Mouse (Mus musculus) gastrocnemius, postnatal 36 days (tissue): ENCODE data around the gene Adam12. TPM values are rescaled to one million over a fixed set of nuclear protein-coding genes. Genes with fewer than 3 reads are reported as not detected.

Experiments used
- DNase-seq, 2 experiments: peaks; one replicate each; pipeline ENCODE4 v3.0.0; 2022
- intact Hi-C: fragments of 180-260 bp; cut with DNase I; formaldehyde crosslinking; loops from one replicate; pipeline ENCODE4 v1.15.1; 2025
- total RNA-seq, 2 experiments: library from RNA; stranded (reverse); gene quantifications; 2 replicates each; pipeline ENCODE4 v1.2.3; 2021

Adam12 gene
- total RNA-seq, 2 experiments from 2014 or later: 0.82 to 1.8 TPM

- no peak for DNase-seq
- intact Hi-C loops: no loop called here
Measured at GRCm38 (mm10) chr7:134027020-134027415, 204.9 kb downstream of the Adam12 start.

DNA sequence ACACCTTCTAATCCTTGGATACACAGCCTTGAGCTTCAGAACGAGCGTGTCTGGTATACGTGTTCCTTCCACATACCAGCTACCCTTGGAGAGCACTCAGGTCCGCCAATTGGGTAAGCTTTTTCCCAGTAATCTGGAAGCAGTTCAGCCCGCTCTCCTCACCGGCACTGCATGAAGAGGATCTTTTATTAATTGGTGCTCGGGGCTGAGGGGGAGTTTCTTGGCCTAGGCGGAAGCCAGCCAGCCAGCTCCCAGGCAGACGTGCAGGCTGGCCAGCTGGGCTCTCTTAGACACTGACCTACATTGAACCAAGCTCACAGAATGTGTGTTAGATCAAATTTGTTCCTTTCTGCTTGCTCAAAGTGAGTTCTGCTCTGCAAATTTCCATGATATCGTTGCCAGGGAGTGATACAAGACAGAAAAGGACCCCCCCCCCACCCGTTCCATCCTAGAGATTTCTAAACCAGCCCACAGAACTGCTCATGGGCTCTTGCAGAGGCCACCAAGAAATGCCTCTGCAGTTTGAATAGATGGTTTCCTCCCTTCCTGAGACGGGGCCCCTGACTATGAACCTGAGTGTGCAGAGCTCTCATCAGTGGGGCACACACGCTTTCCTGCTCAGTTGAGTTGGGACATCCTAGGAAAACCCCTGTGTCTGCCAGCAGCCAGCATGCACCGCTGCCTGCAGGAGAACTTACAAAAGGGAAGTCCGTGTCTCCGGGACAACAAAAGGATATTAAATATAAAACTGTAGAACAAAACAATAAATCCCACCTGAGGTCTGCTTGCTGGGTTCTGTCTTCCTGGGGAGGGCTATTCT lies 205.5 kb downstream of the Adam12 start:
- intact Hi-C loops: no loop called here
- DNase-seq: peak; percentile 48 to 53

GRCm38 (mm10) chr7:134022157-134022885 lies 209.6 kb downstream of the Adam12 start:
- DNase-seq: no peak
- intact Hi-C loops: no loop called here

GRCm38 (mm10) chr7:134015226-134015625 lies 216.7 kb downstream of the Adam12 start:
- no peak for DNase-seq
- intact Hi-C loops: no loop called here

DNA sequence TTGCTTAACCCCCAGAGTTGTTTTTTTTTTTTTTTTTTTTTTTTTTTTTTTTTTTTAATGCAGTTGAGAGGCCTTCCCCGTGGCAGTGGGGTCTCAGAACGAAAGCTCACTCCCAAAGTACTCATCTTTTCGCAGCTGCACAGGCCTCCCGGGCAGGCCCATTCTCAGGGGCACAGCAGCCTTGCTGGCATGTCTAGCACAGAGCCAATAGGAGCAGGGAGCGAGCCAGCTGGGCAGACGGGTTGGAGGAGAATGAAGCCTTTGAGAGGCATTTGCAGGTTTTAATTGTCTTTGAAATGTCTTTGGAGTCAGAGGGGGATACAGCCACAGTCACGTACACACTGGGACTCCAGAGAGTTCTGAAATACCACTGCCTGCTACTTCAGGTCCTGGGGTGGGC lies 217.2 kb downstream of the Adam12 start:
- intact Hi-C loops: no loop called here
- DNase-seq: no peak

DNA sequence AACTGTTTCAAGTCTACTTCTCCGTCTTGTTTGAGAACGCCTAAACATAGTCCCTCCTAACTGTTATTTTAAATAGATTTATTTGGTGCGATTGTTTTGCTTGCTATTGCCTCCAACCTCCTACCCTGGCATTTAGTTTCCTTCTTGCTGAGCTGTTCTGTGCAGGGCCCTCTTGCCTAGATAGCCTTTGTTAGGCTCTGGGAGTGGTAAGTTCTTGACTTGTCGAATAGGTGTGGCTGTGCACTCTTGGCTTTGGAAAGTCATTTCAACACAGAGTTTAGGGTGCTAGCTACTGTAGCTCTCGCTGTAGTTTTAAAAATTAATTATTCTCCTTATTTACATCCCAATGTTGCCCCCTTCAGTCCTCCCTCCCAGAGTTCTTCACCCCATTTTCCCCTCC lies 222.8 kb downstream of the Adam12 start:
- intact Hi-C loops: no loop called here
- DNase-seq: no peak

GRCm38 (mm10) chr7:134007942-134008361 lies 224.0 kb downstream of the Adam12 start:
- intact Hi-C loops: no loop called here

DNA sequence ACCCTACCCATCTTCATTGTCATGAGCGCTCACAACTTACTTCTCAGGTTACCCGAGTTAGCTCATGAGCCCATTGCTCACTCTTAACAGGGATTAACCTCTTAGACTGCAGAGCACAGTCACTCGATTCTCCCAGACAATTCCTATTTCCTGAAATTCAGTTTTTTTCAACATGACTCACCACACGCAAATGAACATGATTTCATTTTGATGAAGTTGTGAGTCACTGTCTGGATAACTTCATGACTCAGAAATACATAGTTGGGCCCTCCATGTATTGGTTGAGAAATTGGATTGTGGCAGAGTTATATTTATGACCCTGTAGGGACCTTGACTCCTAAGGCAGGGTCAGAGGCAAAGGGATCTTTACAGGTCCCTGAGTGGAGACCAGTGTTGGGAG lies 230.4 kb downstream of the Adam12 start:
- intact Hi-C loops: no loop called here
- no peak for DNase-seq

More at GRCm38 (mm10) chr7:134007942-134008361, 224.0 kb downstream of the Adam12 start:
- DNase-seq: no peak

- no peak for DNase-seq
- intact Hi-C loops: no loop called here
Measured at GRCm38 (mm10) chr7:133990930-133991329, 241.0 kb downstream of the Adam12 start.

DNA sequence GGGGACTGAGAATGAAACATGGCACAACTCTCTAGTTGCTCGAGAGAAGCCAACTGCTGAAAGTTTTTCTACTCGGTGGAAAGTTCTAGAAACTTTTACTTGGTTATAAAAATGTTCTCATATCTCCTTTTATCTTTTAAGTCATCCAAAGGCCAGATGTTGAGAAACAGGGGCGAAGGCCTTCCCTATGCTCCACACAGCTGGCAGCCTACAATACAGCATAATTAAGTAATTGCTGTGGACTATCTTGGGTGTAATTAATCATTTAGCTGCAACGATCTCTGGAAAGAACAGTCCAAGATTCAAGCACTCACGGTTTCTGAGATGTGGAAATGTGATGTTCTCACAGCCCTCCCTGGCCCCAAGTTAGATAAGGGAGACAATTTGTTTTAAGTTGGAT lies 243.6 kb downstream of the Adam12 start:
- intact Hi-C loops: no loop called here

GRCm38 (mm10) chr7:133986201-133986600 lies 245.7 kb downstream of the Adam12 start:
- intact Hi-C loops: no loop called here
- DNase-seq: no peak

More for the DNA sequence above, 243.6 kb downstream of the Adam12 start:
- DNase-seq: no peak

DNA sequence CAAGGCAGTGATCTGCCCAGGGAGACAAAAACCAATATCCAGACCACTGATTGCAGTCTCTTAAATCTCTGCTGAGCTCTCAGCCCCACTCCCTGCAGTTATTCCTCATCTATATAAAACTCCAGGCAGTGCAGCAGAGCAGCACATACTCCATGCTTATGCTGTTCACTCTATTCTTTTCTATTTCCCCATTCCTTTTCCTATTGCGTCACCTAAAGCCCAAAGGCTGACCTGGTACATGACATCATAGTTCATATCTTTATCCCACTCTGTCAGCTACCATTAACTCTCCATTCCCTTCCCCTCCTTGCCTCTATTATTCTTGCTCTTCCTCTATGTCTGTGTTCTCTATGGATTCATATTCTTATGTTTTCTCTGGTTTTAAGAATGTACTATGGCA lies 246.3 kb downstream of the Adam12 start:
- DNase-seq: no peak
- intact Hi-C loops: no loop called here

GRCm38 (mm10) chr7:133976388-133977122 lies 255.4 kb downstream of the Adam12 start:
- DNase-seq: no peak
- intact Hi-C loops: no loop called here

DNA sequence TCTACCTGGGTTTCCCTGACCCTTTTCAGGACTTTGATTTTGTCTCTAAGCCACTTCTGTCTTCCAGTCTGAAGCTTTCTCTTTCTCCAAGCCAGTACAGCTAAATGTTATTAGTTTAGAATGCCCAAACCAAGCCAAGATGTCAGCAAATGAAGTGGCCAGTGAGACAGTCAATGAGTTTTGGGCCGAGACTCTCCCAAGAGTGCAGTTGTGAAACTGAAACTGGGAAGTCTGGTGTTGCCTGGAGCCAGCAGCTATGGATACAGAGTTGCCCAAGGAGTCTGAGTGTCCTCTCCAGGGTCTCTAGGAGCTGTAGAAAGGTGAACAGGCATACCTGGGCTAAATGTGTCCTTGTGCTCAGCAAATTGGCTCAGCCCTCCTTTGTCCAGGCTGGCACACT lies 260.9 kb downstream of the Adam12 start:
- intact Hi-C loops: no loop called here
- DNase-seq: peak in 1 of 2 experiments; percentile 21

GRCm38 (mm10) chr7:133970407-133970806 lies 261.5 kb downstream of the Adam12 start:
- intact Hi-C loops: no loop called here
- DNase-seq: no peak

DNA sequence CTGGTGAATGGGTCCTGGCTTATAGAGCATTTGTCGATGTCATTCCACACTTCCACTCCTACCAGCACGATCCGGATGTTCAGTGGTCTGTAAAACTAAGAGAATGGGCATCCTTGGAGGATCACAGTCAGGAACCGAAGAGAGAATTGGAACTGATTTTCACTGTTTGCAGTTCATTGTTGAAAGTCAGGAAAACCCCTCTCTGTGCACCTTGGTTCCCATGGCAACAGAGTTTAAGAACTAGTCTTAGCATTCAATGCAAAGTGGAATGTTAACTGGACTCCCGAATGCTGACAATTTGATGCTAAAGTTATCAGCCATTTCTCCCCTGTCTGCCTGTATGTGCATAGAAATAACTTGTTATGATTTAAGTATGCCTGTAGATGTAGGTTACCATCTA lies 264.0 kb downstream of the Adam12 start:
- DNase-seq: no peak
- intact Hi-C loops: no loop called here

- intact Hi-C loops: no loop called here
- DNase-seq: no peak
Measured at GRCm38 (mm10) chr7:133963501-133963900, 268.4 kb downstream of the Adam12 start.

- intact Hi-C loops: loop anchor here (5.0 kb wide), 1 partner anchor 263 kb away; no protein-coding TSS in a partner anchor
- DNase-seq: peak in 1 of 2 experiments; percentile 19
Measured at GRCm38 (mm10) chr7:133959200-133959599, 272.7 kb downstream of the Adam12 start.

- intact Hi-C loops: loop anchor here (5.0 kb wide), 1 partner anchor 264 kb away; no protein-coding TSS in a partner anchor
- DNase-seq: no peak
Measured at GRCm38 (mm10) chr7:133957873-133958272, 274.1 kb downstream of the Adam12 start.

DNA sequence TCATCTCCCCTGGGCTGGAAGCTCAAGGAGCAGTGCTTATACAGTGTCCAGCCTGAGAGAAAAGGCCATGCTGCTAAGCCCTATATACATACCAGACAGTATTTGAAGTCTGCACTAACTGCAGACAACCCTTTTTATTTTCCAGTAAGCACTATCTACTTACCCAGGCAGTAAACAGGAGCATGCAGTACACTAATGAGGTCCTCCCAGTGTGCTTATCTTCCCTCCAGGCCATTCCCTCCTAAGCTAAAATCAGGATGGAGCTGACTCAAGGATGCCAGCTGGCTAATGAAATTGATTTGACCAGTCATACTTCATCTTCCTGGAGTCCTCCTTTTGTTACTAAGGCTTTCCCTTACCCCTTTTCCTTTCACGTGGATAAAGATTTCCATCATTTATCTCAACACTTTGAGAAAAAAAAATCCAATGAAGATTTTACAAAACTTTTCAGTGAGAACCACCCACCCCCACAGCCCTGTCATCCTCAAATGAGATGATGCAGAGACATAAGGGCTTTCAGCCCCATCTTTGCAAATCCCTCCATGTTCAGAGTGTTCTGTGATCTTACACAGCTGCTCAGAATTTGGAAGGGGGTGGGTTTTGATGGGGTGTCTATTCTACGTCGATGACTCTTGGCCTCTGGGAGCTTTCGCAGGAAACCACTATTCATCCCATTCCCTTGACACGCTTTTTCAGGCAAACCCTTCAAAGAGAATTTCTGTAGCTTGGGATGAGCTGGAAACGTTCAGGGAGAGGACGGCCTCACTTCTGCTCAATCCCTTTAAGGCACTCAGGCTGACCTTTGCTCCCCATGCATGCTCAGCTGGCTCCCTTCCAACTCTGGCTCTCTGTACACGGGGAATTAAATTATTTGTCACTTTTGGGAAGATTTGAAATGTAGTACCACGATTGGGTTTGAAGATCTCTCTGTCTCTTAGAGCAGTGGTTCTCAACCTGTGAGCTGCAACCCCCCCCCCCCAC lies 277.5 kb downstream of the Adam12 start:
- intact Hi-C loops: loop anchor here (5.0 kb wide), 1 partner anchor 268 kb away; no protein-coding TSS in a partner anchor
- DNase-seq: no peak
